Mouse (Mus musculus) spleen, postnatal 10 days (tissue): ENCODE results near the gene Rcan2.
"Not testable (repeated sequence)": the region's sequence is repeated elsewhere in the genome, so short reads cannot be mapped to it uniquely, and the experiment has no call there.

Source experiments
- DNase-seq, 2 experiments: peaks; one replicate each; pipeline ENCODE4 v3.0.0; 2021 to 2022; ENCODE audit warnings: low spot score in 2 of 2

Rcan2 gene

GRCm38 (mm10) chr17:43825411-43825785 is 24.2 kb downstream of the Rcan2 start:
- not testable (repeated sequence) for DNase-seq

GRCm38 (mm10) chr17:43827261-43827660 is 26.1 kb downstream of the Rcan2 start:
- no peak for DNase-seq

- no peak for DNase-seq
These were observed 31.4 kb downstream of the Rcan2 start for GRCm38 (mm10) chr17:43832401-43833124.

- no peak for DNase-seq
These were observed 39.1 kb downstream of the Rcan2 start for GRCm38 (mm10) chr17:43840208-43840607.

- DNase-seq = no peak
These were observed 45.6 kb downstream of the Rcan2 start for GRCm38 (mm10) chr17:43846714-43847113.

- DNase-seq = no peak
These were observed 47.8 kb downstream of the Rcan2 start for GRCm38 (mm10) chr17:43848903-43849302.

GRCm38 (mm10) chr17:43855132-43855531 is 54.0 kb downstream of the Rcan2 start:
- no peak for DNase-seq

- DNase-seq = no peak
These were observed 54.9 kb downstream of the Rcan2 start for GRCm38 (mm10) chr17:43856081-43856480.

- no peak for DNase-seq
These were observed 67.7 kb downstream of the Rcan2 start for GRCm38 (mm10) chr17:43868808-43869207.

- DNase-seq = peak; percentile 16 to 72
These were observed 68.5 kb downstream of the Rcan2 start for GRCm38 (mm10) chr17:43869677-43870076.

GRCm38 (mm10) chr17:43874417-43874816 is 73.3 kb downstream of the Rcan2 start:
- no peak for DNase-seq

GRCm38 (mm10) chr17:43877425-43877824 is 76.3 kb downstream of the Rcan2 start:
- DNase-seq = no peak

- DNase-seq = no peak
These were observed 81.9 kb downstream of the Rcan2 start for GRCm38 (mm10) chr17:43883016-43883415.

- DNase-seq = no peak
These were observed 85.1 kb downstream of the Rcan2 start for GRCm38 (mm10) chr17:43886262-43886661.

GRCm38 (mm10) chr17:43887931-43888330 is 86.8 kb downstream of the Rcan2 start:
- no peak for DNase-seq

GRCm38 (mm10) chr17:43897346-43897745 is 96.2 kb downstream of the Rcan2 start:
- no peak for DNase-seq

- DNase-seq = no peak
These were observed 98.4 kb downstream of the Rcan2 start for GRCm38 (mm10) chr17:43899405-43900092.

- no peak for DNase-seq
These were observed 99.0 kb downstream of the Rcan2 start for GRCm38 (mm10) chr17:43900133-43900532.

GRCm38 (mm10) chr17:43901474-43901873 is 100.3 kb downstream of the Rcan2 start:
- DNase-seq = no peak

GRCm38 (mm10) chr17:43903807-43904771 is 102.9 kb downstream of the Rcan2 start:
- no peak for DNase-seq

- no peak for DNase-seq
These were observed 103.7 kb downstream of the Rcan2 start for GRCm38 (mm10) chr17:43904896-43905295.

- no peak for DNase-seq
These were observed 105.6 kb downstream of the Rcan2 start for GRCm38 (mm10) chr17:43906728-43907127.
